Mouse (Mus musculus): ENCODE measurements around the gene Rabepk.

- no peak for TF ChIP-seq GATA1 (IDR thresholded peaks at IDR 0.05; ENCODE audit: borderline replicate concordance, low read length)
- no peak for TF ChIP-seq FLI1 (IDR thresholded peaks at IDR 0.05; ENCODE audit: low read length)
Observed at GRCm38 (mm10) chr2:34835669-34836068, 36.0 kb upstream of the Rabepk start.
